Mouse (Mus musculus): ENCODE measurements around the gene Wars.
A peak's percentile ranks its signal among the peaks of the same experiment; 100 is the strongest.

Gene Wars

DNA sequence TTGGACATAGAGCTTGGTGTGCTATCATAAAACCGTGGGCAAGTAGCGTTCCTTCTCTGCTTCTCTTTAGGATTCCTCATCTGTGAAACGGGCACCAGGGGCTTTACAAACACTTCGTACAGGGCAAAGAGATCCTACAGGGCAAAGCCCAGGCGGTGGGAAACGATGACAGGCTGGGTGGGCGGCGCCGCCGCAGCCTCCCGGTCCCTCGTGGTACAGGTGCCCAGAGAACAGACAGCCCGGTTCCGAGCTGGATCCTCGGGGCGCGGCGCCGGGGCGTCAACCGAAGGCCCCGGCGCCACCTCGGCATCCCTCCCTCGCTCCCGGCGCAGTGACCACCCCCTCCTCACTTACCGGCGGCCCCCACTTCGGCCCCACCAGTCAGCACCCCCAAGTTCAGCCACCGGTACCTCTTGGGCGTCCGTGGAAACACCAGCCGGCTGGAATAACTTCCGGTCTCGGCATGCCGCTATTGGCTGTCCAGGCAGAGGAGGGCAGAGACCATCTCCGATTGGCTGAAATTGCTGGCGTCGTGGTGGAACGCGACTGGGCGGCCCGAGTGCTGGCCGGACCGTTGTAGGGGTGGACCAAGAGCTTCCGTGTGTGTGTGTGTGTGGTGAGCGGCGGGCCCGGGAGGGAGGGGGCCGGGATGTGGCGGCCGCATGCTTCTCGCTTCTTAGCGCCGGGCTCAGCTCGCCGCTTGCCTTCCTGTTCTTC lies at the start of gene Wars:
Gene Wars (minus strand): TSS at position 460 of the 717 bp plus-strand sequence.
- peak; percentile 95 for DNase-seq (ENCODE audit: low spot score)

DNA sequence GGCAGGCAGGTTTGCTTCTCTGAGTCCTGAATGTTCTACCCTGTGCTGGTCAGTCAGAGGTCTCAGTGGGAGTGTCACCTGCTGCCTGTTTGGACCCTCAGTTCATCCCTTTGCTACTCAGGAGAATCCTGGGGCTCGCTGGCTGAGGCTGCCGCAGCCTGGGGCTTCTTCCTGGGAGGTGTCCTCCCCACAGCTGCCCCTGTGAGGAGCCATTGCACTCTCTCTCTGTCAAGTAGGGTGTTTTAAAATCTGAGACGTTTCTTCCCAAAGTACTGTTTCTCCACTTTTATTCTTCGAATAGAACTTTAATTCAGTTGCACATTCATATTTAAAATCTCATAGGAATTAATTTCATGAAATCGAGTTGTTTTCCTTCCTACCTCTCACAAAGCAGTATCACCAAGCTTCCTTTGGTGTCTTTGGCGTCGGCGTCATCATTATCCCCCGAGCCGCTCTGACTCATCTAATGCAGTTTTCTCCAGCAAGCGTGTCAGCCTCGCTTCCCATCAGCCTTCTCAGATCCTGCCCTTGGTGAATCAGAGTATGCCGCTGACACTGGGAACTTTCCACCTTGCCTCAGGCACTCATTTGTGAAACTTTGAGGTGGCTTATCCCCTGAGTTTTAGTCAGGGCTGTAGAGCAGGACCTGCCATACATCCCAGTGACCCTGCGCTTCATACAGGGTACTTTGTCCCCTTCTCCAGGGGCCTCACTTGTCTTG lies 48.4 kb upstream of the Wars start:
- DNase-seq (ENCODE audit: low spot score), result no peak

DNA sequence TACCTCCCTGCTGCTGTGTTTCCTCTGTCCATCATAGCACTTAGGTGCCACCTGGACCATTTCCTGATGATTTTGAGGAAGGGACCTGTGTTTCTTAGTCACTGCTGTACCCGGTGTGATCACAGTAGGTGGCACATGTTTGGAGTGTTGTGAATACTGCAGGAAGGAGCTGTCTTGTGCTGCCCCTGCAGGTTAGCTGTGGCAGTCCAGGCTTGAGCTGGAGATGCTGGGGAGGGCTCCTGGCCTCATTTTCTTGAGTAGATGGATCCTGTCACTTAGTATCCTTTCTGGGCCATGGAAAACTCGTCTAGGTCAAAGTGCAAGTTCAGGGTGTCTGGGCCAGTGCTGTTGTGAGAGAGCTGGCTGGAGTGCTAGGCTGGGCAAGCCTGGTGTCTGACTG lies 47.3 kb upstream of the Wars start:
- no peak for DNase-seq (ENCODE audit: low spot score)

DNA sequence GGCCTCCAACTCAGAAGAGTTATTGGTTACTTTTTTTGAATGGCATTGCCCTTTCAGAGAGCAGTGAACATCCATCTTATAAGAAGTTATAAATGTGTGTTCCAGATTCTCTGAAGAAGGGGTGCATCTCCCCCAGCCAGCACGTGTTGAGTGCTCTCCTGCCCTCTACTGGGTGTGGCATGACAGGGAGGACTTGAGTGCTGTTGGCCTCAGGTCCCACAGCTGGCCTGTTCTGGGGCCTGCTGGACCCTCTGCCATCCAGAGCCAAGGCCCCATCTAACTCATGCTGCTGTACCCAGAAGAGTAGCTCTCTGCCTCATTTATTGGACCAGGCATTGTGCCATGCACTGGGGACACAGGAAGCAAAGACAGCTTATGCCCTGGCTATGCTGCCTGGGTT lies 46.3 kb upstream of the Wars start:
- DNase-seq (ENCODE audit: low spot score), result no peak

DNA sequence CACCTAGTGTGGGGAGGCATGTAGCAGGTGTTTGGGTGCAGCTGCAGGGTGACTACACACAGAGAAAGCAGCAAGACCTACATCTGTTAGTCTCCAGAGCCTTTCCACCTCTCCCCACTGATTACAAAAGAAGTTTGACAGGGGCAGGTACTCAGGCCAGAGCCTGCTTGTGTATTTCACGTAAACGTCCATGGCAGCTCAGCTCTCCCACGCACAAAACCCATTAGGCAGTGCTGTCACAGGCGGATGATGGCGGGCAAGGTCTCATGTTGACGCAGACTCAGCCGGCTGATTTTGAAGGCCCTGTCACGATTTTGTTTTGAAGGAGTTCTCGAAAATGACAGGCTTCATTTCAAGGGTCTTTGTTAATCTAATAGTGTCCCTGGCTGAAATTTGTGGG lies 45.3 kb upstream of the Wars start:
- DNase-seq (ENCODE audit: low spot score), result no peak

DNA sequence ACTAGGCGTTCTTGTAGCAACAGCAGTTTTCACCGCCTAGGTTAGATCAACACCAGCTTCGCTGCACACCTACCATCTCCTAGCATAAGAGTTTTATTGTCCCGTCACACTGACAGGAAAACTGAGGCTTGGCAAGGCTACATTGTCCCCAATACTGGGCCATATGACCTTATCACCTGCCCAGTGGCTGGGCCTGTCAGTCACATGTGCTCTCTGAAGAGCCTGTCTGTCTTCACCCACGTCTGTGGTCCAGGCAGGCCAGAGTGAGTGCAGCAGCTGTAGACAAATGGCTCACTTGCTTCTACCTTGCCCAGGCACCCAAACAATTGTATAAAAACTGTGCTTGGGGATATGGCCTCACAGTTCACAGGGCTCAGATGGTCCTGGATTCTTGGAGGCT lies 44.9 kb upstream of the Wars start:
- DNase-seq (ENCODE audit: low spot score), result no peak

DNA sequence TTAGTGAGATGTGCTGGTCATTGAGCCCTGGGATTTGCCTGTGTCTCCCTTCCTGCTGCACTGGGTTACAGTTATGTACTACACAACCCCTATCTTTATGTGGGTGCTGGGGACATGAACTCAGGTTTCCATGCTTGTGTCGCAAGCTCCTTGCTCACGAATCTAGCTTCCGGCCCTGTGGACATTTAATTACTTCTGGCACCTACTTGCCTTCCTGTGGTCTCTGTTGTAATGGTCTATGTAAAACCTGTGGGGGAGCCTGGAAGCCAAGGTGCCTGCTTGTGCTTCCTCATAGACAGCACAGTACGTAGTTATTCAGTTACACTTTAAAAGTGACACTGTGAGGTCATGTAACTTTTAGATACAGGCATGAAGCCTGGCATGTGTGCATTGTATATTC lies 43.5 kb upstream of the Wars start:
- no peak for DNase-seq (ENCODE audit: low spot score)

DNA sequence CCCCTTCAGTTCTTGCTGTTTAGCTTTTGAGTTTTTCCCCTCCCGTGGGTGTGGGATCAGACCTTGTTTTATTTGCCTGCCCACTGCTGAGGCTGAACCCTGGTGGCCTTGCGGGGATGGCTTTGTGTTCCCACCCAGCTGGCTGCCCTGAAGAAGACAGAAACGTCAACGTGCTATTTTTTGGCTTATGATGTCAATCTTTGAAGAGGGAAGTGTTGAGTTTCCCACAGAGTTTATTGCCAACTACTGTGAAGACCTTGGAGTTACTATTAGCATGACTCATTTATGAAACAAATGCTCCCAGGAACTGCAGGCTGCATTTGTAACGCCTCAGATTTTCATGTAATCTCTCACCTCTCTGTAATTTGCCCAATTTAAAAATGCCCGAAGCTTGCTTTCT lies 42.9 kb upstream of the Wars start:
- no peak for DNase-seq (ENCODE audit: low spot score)

DNA sequence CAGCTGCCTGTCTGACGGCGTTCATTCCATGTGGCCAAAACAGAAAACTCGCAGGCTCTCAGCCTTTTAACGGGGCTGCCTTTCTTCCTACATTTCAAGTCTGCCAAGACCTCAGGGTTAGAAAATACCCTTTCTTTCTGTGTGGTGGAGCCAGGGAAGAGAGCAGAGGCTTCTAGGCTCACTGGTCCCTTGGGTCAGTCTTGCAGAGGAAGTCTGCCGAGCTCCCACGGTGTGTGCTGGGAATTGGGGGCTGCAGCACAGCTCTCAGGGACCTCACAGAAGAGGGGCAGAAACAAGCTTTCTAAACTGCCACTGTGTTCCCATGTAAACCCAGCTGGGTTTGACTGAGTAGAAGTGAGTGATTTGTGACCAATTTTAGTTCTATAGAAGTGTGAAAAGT lies 40.3 kb upstream of the Wars start:
- DNase-seq (ENCODE audit: low spot score), result no peak

DNA sequence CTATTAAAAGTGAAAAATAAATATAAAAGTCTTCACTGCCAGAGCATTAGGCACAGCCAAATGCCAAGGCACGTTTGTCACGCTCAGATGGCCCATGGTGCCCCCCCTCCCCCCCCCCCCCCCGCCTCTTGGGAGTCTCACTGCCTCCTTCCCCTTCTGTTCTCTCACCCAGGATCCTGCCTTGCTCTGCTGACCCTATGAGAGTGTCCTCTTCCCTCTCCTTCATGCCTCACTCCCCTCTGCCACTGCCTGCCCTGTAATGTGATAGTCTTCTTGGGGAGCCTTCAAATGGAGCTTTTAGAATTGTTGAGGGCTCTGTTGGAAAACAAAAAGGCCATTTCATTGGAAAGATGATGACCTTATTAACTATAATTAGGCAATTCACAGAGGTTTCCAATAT lies 38.1 kb upstream of the Wars start:
- no peak for DNase-seq (ENCODE audit: low spot score)

DNA sequence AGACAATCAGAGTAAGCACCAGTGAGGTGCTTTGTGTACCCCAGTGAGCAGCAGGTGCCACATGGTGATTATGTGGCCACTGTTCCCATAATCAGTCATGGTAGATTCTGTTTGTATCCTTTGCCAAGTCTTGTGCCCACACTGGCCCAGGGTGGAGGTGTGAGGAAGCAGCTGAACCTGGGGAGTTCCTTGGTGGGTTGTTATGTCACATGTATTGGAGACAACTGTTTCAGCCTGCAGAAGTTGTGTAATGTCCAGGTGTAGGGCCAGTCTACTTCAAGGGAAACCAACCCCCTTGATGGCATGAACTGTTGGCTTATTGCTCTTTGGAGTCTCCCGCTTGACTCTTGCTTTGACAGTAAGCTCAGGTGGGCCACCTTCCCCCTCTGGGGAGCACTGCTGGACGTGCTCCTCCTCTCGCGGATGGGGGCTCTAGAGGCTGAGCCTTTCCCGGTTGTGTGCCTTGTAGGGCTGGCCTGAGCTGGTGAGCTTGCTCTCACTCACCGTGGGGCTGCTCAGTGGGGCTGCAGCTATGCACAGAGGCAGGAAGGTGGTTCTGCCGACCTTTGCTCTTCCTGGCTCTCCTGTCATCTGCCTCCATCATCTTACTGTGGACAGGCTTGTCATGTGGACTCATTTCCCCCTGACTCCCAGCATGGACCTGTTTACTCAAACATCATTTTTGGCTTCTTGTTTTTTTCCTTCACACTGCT lies 37.5 kb upstream of the Wars start:
- no peak for DNase-seq (ENCODE audit: low spot score)

DNA sequence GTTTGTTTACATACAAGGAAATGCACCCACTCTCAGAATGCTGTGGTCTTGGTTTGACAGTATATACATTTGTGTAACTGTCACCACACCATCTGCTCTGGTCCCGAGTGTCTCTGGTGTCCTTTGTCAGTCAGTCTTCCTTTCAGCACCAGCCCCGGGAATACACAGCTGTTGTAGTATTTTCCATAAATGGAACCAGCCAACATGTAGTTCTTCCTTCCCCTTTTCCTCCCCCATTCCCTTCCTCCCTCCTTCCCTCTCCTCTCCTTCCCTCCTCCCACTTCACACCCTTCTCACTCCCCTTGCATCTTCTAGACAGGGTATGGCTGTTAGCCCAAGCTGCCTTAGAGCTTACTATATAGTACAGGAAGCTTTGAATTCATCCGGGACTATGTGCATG lies 35.5 kb upstream of the Wars start:
- DNase-seq (ENCODE audit: low spot score), result no peak

DNA sequence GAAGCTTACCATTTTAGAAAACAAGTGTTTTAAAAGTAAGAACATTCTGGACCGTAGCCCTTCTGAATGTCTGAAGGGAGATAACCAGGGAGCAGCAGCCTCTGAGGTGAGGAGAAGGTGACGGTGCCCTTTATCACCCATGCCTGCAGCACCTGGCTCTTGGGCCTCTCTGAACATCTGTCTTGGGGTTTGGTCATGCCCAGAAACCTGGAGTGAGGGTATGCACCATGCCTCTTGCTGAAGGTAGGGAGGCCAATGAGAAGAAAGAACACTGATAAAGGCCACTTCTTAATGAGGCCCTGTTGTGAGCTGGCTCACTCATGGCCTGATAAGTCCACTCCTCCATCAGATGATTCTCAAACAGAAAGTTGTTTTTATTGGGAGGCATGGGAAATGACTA lies 34.3 kb upstream of the Wars start:
- no peak for DNase-seq (ENCODE audit: low spot score)

DNA sequence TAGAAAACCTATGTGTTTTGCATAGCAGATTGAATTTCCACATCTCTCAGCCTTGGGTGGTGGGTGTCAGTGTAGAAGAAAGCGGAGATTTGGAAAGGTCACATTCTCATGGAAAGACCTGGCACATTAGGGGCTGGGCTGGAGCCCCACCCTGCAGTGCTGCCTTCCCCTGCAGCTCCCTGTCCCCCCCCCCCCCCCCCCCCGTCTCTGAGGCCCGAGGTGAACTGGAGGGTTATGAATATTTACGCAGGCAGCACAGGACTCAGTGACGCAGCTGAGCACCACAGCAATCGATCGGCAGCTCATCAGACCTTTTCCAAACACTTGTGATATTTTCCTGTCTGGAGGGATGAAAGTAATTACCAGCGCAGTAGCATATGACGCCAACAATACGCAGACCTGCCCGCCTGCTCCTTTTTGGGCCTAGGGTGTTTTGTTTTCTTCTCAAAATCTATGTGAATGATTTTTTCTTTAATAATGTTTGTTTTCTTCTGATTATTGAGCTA lies 32.7 kb upstream of the Wars start:
- DNase-seq (ENCODE audit: low spot score), result no peak

DNA sequence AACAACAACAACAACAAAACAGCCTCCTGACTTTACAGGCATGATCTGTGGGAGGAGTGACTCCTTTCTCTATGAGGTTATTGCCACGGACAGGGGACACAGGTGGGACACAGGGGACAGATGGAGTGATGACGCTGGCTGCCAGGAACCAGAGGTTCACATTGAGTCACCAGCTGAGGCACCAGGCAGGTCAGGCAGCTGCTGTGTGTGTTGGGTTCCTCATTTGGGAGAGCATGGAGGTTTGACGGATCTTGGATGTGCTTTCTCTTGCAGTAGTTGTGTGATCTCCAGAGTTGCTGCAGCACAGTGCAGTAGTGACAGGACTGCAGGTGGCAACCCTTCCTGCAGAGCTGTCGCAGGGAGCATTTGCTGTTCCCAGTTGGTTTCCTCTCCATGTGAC lies 24.8 kb upstream of the Wars start:
- DNase-seq (ENCODE audit: low spot score), result no peak

DNA sequence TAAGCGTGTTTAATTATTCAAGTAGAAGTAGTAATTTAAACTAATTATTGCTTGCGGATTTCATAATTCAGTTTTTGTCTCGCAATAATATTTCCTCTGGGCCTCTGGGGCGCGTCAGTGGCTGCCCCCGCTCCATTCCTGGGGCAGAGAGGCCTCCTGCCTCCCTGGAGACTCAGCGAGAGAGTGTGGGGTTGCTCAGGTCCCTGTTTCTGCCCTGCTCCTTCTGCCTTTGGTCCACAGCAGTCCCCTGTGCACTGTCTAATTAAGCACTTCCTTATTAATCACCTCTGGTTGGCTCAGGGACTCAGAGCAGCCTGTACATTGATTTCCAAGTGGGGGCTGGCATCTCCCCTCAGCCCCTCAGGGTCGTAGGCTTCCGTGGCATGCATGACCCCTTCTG lies 23.5 kb upstream of the Wars start:
- no peak for DNase-seq (ENCODE audit: low spot score)

DNA sequence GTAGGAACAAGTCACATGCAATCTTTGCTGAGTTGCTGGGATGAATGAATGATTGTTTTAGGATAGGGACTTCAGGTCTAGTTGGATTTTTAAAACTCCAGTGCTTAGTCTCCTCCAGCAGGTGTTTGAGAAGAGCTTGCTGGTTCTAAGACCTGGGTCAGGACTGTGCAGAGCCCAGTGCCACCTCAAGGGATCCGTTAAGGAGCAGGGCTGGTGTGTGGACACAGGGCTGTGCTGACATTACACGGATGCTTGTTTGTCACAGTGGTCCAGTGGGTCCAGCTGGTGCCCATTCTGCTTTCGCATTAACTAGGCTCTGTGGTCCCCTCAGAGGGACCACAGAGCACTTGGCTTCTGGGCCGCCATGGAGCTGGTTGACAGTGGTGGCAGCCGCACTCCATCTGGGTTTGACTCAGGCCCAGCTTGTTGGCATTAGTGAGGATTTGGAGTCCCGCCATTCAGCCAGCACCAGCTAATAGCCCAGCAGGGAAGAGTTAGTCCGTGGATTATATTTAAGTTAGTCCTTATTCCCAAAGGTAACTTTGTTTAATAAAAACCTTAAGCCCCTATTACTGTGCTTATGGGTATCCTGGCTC lies 22.6 kb upstream of the Wars start:
- peak; percentile 48 for DNase-seq (ENCODE audit: low spot score)

DNA sequence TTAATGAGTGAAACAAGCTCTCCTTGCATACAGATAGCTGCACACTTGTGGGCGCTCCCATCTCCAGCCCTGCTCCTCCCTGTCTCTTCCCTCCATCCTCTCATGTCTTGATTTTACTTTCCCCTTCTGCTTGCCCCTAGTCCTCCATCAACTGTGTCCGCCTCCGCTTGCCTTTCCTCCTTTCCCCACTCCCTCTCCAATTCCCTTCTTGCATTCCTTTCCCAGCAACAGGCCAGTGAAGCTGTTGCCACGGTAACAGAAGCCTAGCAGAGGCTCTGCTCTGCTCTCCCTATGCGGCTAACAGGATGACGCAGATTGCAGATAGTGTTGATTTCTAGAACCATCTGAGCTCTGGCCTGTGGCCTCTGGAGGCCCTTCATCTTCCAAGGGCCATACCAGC lies 21.9 kb upstream of the Wars start:
- DNase-seq (ENCODE audit: low spot score), result peak; percentile 65

DNA sequence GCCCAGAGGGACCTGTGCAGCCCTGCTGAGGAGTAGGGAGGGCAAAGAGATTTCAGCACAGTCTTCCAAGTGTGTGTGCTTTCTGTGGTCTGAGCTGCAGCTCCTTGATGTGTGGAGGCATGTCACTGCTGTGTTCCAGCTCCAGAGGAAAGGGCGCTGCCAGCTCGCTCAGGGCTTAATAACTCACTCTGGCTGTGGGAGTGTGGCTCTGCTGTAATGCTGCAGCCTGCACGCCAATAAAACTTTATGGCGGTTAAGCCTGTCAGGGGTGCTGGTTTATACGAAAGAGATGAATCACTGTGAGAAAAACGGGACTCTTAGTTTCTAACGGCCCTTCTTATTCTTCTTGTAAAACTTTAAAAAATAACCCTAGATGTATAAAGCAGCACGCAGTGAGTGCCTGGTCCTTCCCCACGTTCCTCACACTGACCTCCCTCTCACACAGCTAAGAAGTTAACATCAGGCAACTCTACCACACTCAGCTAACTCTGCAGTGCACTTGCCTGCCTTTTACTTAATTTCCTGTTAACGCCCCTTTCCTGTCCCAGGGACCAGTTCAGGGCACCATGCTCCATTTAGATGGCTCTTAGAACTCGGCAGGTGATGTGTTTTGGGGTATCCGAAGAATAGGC lies 20.9 kb upstream of the Wars start:
- DNase-seq (ENCODE audit: low spot score), result no peak

DNA sequence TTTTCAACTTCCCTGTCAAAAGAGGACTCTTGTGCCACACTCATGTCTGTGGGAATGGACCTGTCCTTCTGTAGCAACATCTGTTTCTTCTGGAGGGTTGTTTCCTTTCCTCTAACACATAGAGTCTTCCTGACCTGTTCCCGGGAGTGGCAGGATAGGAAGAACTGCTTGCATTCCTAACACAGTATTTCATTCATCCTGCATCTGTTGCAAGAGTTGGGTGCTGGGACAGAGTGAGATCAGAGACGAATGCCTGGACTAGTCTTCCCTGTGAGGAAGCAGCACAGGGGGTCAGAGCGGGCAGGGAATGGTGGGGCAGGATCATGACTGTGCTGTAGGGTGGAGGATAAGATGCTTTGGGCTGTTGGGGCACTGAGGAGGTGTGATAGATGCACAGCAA lies 20.2 kb upstream of the Wars start:
- DNase-seq (ENCODE audit: low spot score), result no peak

DNA sequence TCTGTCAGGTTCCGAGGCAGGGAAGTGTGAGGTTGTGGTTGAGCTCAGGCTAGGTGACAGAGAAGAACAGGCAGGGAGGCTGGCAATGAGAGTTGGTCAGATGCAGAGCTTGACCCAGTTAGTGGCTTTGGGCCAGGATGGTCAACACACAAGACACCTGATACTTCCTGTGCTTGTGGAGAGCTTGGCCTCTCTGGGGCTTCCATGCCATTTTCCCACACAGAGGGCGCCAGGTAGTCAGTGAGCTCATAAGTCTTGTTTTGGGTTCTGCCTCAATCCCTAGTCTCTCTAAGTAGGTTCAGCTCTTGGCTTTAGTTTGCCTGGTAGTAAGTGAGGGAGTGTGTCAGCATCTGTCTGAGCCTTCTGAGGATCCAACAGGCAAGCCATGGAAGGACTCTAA lies 18.5 kb upstream of the Wars start:
- no peak for DNase-seq (ENCODE audit: low spot score)

DNA sequence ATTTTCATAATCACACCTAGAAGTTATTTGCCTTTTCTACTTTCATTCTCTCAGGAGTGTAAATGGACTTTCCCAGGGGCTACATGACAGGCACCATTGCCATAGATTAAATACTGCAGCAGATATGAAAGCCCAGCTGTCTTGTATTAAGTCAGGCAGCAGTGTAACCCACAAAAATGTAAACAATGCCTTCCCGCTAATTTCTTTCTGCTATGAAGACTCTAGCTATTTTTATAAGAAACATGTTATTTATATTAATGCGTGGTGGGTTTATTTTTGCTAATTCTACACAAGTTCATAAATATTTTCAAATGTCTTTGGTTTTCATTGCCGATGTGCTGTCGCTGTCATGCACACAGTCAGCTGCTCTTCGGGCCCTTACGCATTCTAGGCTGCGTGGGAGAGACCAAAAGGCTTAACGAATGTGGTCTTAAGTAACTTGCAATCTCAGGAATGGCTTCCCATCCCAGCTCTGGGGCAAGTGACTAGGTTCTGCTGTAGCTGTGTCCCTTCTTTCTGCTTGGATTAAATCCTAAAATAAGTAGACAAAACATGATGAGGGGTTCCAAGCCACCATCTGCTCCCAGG lies 16.0 kb upstream of the Wars start:
- DNase-seq (ENCODE audit: low spot score), result no peak
